Mouse (Mus musculus) adrenal gland, adult (tissue): ENCODE measurements around the gene Fshb.
A peak's percentile ranks its signal among the peaks of the same experiment; 100 is the strongest.

Source experiments
- DNase-seq, 2 experiments: peaks; one replicate each; pipeline ENCODE4 v3.0.0; 2022 to 2023; ENCODE audit warnings: low spot score in 1 of 2; ENCODE audit not compliant: inconsistent age in 2 of 2

Fshb gene

GRCm38 (mm10) chr2:107059556-107059955, at the start of gene Fshb:
Gene Fshb (minus strand): TSS chr2:107059656.
- DNase-seq, result no peak

GRCm38 (mm10) chr2:107084256-107084655, 24.8 kb upstream of the Fshb start:
- DNase-seq, result no peak

- DNase-seq, result peak; percentile 24 to 62
Measured at GRCm38 (mm10) chr2:107083071-107083885, 23.8 kb upstream of the Fshb start.

- DNase-seq, result no peak
Measured at GRCm38 (mm10) chr2:107063260-107063659, 3.8 kb upstream of the Fshb start.

GRCm38 (mm10) chr2:107045955-107046354, 13.5 kb downstream of the Fshb start:
- DNase-seq, result no peak

- DNase-seq, result peak; percentile 27 to 77
Measured at GRCm38 (mm10) chr2:107040816-107041215, 18.6 kb downstream of the Fshb start.

GRCm38 (mm10) chr2:107035980-107036379, 23.5 kb downstream of the Fshb start:
- no peak for DNase-seq

- no peak for DNase-seq
Measured at GRCm38 (mm10) chr2:107024694-107025093, 34.8 kb downstream of the Fshb start.

GRCm38 (mm10) chr2:107022713-107023112, 36.7 kb downstream of the Fshb start:
- no peak for DNase-seq

GRCm38 (mm10) chr2:107019331-107019730, 40.1 kb downstream of the Fshb start:
- DNase-seq, result no peak

GRCm38 (mm10) chr2:107013161-107013560, 46.3 kb downstream of the Fshb start:
- DNase-seq, result no peak

GRCm38 (mm10) chr2:107012318-107012717, 47.1 kb downstream of the Fshb start:
- no peak for DNase-seq

- peak; percentile 12 to 78 for DNase-seq
Measured at GRCm38 (mm10) chr2:107010160-107010559, 49.3 kb downstream of the Fshb start.

GRCm38 (mm10) chr2:107006378-107006777, 53.1 kb downstream of the Fshb start:
- no peak for DNase-seq
